Mouse (Mus musculus): Measurements from ENCODE around the gene Ugt2b35.
"Not testable (repeated sequence)": the region's sequence is repeated elsewhere in the genome, so short reads cannot be mapped to it uniquely, and the experiment has no call there.

Ugt2b35 gene

DNA sequence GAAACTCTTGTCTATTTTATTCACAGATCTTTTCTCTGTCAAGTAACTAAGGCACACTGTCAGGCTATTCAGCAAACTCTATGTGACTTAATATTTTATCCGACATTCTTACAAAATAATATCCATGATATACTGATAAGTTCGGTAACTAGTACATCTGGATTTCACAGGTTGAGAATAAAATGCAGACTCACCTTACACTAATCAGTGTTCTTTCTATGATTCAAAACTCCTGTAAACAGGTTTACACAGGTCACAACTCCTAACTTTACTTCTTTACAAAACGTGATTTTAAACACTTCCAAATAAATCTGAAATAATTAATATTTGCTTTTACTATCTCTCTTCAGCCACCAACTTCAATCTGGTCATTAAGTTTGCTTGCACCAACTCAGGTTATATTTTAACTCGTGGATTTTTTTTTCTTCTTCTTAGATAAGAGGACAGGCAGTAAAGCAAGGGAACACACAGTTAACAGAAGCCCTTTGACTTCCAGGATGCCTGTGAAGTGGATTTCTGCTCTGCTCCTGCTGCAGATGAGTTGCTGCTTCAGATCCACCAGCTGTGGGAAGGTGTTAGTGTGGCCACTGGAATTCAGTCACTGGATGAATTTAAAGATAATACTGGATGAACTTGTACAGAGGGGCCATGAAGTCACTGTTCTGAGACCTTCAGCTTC, at the start of gene Ugt2b35:
Gene Ugt2b35, plus strand, starts transcription at position 466 of the 679 bp plus-strand sequence.
- DNase-seq (ENCODE audit: low spot score) = peak; percentile 14

DNA sequence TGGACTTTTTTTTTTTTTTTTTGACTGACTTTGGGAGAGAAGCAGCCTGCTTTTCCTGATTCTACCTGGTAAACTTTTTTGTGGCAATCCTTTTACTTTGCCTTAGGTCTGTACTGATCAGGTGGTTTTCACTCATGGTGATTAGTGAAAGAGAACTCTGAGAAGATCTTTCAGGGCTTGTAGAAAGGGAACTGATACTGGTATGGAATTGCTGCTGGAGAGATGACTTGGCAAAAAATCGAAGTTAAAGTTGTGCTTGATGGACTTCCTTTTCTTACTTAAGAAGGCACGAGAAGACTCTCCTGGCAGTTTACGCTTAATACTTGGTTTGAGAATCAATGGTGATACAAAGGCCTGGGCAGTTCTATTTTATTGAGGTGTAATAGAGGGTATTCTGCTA, 40.2 kb upstream of the Ugt2b35 start:
- no peak for DNase-seq (ENCODE audit: low spot score)

DNA sequence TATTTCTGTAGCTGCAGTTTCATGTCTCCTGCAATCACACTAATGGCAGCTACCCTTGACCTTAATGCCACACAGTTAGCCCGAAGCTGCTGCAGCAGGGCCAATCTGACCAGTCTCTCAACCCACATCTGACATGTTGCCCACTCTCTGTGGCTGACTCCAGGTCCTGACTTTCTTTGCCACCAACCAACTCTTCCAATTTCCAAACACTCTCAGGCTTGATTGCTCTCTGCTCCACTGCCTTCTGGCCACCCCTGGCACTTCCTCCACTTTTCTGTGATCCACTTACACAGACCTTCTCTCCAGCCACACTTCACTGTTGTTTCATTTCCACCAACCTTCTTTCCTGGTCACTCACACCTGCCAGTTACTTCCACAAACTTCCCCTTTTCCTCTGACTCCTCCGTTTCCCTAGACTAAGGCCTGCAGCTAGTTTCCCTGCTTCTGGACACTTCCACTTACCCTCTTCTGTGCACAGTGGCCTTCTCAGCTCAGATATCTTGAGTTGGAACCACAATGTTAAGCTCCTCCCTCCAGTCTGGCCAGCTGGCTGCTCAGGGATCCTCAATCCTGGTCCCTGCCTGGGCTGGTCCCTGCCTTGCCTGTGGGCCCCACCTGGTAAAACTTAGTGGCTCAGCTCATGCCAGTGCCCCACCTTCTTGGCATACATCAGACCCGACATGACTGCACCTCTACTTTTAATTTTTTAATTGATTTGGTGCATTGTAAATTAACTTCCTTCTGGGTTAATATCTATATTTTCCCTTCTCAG, 38.9 kb upstream of the Ugt2b35 start:
- no peak for DNase-seq (ENCODE audit: low spot score)

DNA sequence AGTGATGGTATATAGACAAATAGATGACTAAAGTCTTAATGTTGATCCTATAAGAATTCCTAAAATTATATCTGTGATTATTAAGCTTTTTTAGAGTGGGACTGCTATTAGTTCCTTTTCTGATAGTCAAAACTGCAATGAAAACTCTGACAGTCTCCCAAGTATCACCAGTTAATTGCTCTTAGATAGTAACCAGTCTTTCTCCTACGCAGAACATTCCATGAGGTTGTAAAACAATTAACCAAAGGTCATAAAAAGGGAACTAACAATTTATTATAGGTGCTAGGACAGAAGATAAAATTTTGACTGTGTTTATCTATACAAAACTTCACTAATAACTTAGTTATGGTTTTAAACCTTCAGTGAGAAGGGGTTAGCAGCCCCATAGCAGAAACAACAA, 37.8 kb upstream of the Ugt2b35 start:
- DNase-seq (ENCODE audit: low spot score) = not testable (repeated sequence)

DNA sequence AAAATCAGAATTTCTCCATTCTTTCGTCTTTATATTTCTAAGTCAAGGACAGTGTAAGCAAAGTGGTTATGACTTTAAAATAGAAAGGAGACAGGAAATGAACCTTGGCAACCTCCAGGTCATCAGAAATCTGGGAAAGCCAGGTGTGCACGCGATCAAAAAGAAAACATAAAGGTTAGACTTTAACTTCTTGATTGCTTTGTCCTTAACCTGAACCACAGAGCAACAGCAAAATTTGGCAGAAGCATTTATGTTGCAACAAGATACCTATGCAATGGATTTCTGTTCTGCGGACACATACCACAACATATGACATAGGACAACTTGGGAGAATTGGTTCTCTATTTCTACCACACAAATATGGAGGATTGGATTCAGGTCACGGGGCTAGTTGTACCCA, 33.4 kb upstream of the Ugt2b35 start:
- not testable (repeated sequence) for DNase-seq (ENCODE audit: low spot score)

DNA sequence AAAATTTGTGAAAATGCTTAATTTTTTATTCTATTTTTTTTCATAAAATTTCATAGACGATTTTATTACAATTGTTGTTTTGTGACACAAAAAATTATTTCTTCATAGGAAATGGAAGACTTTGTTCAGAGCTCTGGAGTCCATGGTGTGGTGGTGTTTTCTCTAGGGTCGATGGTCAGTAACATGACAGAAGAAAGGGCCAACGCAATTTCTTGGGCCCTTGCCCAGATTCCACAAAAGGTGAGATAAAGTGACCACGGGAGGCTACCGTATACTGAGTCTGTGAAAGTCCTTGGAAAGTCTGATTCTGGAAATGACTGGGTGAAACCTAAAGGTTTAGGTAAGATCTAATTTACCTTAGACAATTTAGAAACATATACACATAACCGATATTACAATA, 4.1 kb downstream of the Ugt2b35 start:
- no peak for DNase-seq (ENCODE audit: low spot score)

DNA sequence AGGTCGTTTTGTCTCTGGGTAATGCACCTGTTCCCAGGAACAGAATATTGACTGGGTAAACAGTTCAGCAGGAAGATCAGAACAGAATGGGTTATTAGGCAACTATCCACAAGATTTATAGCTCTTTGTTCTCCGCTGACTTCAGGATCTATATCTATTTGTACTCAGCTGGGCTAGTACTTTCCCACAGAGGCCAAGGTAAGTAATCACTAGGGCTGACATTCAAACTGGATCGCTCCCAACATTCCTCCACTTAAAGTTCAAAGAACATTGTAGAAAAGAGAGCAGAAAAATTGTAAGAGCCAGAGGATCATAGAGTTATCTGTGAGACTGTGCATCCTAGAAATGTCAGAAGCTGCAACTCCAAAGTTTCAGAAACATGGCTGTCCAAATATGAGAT, 14.8 kb downstream of the Ugt2b35 start:
- no peak for DNase-seq (ENCODE audit: low spot score)

DNA sequence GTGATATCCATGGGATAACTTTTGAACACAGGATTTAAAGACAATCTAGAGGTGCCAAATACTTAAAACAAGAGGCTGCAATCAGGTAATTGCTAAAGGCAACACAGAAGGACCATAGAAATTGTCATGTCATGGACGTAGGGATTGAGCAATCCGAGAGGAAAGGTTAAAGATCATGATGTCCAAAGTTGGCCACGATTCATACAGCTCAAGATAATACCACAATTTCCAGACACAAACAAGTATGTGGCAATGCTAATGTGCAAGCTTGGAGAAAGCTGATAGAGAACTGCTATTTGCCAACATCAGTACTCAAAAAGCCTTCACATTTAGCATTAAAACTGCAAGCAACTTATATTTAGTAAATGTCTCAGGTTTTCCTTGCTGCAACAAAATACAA, 26.7 kb downstream of the Ugt2b35 start:
- no peak for DNase-seq (ENCODE audit: low spot score)

DNA sequence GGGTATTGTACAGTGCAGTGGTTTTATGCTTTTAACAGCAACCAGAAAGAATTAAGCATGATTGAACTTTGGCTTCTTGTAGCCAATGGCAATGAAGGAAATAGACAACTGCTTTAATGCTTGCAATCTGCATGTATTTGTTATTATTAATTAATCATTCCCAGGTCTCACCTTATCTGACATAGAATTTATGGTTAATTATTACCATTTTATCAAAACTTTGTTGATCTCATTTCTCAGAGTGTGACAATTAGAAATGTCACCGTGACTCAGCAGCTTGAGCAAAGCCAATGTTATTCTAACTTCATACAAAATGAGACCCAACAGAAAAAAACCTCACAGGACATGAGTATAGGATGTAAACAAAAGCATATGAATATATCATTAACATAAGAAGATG, 30.0 kb downstream of the Ugt2b35 start:
- no peak for DNase-seq (ENCODE audit: low spot score)
